Mouse (Mus musculus) activated CD4-positive, CD25-positive, alpha-beta regulatory T cell (primary cell): ENCODE data around the gene Tubgcp6. TPM values are rescaled to one million over a fixed set of nuclear protein-coding genes. Genes with fewer than 3 reads are reported as not detected.

Source experiments
- polyA plus RNA-seq, 2 experiments: library from polyadenylated mRNA; unstranded; fragments of 100-300 nt; shearing (Covaris generic); gene quantifications; one replicate each; pipeline ENCODE4 v1.2.1; 2017

Gene Tubgcp6
- 10 to 100 TPM; 16.4 to 18.9 TPM for polyA plus RNA-seq

DNA sequence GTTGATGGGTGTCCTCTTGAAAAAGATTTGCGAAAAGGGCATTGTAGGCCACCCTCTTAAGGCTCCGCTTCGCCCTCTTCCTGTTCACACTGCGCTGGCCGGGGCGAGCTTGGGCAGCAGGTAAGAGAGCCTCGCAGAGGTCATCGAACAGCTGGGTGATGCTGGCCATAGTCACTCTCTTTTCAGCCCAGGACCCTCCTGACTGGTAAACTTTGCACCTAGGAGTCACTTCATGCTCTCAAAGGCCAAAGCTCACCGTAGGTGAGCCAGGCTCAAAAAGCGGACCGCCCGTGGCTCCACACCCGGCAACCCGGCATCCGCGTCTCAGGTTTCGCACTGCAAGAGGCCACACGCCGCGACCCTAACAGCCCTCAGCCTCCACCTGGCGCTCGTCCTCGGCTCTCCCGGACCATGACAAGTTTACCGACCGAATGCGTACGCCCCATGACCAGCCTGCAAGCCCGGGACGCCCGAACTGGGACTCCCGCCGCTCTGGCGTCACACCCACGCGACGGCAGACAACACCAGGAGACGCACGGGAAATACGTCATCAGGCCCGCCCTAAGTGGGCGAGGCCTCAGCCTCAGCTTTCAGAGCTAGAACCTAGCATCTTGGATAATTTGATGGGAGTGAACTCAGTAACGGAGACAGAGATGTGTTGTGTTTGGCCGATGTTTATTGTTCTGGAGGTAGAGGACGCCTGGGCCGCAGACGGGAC lies at the start of gene Tubgcp6:
Tubgcp6 (minus strand) TSS at position 464 of the 718 bp plus-strand sequence.

DNA sequence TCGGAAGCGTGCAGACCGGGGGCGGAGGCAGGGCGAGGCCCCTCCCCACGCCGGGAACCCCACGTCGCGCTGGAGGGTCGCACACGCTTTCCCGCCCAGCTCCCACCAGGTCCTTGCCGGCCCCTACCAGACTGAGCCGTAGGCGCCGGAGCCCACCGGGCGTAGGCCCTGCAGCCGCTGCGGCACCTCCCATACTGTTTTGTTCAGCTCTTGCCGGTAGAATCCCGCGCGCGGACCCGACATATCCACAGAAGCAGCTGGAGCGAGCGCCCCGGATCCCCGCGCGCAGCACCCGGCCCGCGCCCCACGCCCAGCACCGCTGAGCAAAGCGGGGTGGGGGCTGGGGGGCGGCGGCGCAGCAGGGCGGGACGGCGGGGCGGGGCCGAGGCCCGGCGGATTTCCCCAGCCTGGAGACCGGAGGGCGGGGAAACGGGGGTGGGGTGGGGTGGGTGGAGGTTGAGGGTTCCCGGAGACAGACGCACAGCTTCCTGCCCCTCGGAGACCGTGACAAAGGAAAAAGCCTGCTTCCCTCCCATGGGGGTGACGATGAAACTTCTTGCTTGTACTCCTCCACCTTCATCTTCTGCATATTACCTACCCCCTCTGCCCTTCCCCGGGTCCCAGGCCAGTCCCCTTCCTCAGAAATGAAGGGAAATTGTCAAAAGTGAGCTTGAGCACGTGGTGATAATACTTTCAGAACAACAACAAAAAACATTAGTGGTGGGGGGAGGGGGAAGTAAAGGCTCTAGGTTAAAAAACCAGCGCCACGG lies 26.5 kb upstream of the Tubgcp6 start, which contains the start of gene Mapk11:
Mapk11 (minus strand) TSS at position 358 of the 770 bp plus-strand sequence.

DNA sequence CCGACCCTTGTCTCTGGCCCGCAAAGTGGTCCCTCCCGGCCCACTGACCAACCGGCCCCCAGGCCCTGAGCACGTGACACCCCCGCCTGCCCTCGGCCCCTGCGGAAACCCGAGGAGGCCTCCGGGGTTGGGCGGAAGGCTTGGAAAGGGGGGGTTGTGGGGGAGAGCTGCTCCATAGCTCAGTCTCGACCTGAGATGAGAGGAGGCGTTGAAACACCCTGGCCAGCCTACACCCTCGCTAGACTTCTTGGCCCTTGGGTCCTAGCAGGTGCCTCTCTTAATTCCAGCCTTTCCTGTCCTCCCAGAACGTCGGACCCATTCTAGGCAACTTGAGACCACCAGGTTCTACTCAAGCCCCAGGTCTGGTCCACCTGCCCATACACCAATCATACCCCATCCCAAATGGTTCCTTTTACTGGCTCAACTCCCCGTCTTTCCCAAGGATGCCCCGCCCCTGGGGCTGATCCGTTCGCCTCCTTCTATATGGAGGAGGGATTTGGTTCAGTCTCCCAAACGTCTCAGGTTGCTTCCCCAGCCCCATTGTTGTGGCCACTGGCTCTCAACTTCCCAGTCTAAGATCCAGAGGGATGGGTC lies 17.8 kb upstream of the Tubgcp6 start, which contains the start of gene Mapk12:
Mapk12 (minus strand) TSS at position 45 of the 594 bp plus-strand sequence.

DNA sequence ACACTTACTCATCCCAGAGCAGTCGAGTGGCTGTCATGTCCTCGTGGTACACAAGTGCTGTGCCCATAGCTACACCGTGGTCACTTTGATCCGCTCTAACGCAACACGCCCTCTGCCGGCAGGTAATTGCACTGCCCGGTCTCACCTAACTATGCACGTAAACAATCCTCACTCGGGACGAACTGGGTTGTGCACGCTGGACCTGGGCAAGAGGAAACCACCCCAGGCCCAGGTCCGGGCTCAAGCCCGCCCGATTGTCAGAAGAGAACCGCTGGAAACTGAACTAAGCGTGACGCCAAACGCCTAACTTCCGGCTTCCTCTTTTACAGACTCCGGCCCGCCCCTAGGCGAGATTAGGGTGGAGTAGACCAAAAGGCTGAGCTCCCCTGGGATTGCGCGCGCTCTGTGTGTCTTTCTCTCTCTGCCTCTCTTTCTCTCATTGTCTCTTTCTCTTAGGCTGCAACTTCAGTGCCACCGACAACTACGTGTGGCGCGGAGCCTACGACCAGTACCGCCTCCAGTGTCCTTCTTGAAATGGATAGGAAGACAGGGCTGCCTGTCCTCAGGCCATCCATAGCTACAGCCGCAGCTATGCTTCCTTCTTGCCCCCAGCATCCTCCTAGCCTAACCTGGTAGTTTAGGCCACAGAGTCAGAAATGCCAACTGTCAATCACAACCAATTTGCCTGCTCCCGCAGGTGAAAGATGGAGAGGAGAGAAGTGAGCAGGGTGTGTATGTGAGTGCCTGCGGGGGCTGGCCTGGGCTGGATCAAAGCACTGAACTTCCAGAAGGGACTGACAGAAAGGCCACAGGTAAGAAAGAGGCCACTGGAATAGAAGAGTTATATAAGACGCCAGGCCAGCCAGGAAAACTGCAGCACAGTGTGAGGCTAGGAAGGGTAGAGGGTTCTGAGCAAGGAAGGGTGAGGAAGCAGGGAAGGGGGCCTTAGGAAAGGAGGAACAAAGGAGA lies 5.8 kb upstream of the Tubgcp6 start, which contains the start of gene Hdac10:
Hdac10 (minus strand) TSS at position 319 of the 969 bp plus-strand sequence.

DNA sequence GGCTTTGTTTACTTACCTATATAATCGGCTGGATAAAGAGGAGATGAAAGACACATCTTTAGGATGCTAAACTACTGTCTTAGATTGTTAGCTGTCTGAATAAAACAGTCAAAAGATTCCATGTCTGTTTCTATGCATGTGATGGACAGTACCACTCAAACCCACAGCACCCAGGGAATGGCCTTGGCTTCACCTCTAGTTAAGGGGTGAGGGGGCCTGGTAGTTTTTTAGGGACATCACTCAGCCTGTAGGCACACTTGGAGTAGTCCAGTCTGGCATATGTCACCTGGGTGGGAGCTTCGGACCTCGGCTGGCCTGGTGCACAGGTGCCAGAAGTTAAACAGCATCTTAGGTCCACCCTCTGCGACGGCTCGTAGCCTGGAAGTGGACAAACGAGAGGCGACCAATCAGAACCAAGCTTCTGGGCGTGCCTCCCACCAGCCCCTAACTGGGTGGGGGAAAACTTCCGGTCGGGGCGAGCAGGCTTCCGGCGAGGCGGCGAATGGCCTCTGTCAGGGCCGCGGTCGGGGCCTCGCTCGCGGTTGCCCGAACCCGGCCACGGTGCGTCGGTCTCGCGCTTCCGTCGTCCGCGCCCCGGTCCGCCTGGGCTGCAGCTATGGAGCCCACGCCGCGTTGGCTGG lies 34.2 kb downstream of the Tubgcp6 start, which contains the start of gene Selenoo:
Selenoo (plus strand) TSS at position 478 of the 641 bp plus-strand sequence.

DNA sequence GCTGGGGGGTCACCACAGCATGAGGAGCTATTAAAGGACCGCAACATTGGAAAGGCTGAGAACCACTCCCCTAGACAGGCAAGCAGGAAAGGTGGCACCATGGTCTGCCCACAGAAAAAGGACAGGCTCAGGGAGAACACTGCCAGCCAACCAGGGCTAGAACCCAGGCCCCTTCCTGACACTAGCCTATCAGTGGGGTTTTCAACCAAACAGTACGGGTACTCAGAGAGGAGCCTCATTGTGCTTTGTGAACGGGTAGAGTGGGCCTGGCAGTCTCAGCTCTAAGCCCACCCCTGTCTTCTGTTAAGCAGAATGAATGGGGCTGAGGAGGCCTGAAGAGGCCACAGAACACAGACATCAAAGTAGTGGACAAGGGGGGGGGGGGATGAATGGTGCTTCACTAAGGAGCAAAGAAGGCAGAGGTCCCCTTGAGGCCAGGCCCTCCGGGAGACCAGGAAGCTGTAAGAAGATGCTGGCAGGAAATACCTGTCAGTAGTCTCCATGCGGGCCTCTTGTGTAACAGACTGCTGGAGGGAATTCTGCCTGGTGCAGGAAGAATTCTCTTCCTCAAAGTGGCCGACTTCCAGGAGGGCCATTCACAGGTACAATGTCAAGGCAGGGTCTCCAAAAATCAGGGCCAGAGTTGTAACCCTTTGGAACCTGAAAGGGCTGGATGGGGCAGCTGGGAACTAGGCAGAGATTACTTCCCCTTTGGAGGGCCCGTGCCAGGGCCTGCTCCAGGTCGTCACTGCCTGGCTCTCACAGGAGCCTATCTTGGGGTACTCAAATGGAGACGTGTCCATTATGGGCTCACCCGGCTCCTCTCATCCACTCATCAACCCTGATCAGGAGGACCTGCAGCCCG lies 48.1 kb downstream of the Tubgcp6 start, which contains the start of gene Trabd:
Trabd (plus strand) TSS at position 512 of the 865 bp plus-strand sequence.

DNA sequence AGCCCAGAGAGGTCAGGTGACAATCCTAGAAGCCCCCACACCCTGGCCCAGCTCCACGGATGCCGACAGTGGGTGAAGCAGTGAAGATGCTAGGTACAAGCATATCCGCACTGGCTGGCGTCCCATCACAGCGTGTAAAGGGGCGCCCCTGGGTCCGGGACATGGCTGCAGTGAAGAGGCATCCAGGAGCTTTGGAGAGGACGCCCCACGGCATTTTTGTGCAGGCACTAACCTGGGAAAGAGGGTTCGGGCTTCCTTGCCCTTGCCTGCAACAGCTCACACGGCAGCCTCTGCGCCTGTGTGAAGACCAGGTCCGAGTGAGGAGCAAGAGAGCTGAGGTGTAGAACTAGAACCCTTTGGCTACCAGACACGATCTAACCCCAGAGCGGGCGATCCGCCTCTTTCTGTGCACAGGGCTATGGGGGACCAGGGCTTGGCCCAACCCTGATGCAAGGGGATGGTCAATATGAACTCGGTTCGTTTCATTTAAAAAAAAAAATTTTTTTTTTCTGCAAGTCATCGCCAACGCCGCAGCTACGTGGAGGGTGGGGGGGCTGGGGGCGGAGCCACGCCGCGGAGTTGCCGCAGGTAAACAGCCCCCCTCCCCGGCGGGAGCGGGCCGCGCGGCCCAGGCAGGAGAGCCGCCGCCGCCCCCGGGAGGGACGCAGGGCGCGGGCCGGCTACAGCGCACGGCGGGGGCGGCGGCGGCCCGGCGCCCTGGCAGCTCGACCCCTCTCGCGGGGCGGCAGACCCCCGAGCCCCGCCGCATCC lies 63.6 kb downstream of the Tubgcp6 start, which contains the start of gene Panx2:
Panx2 (plus strand) TSS at position 574 of the 771 bp plus-strand sequence.

Other genes with a start within 250 kb of the Tubgcp6 start
- not detected for gene Ttll8, start 168.7 kb downstream of the Tubgcp6 start, polyA plus RNA-seq
- not detected for gene Mlc1, start 144.1 kb downstream of the Tubgcp6 start, polyA plus RNA-seq
- gene Mov10l1, start 140.2 kb downstream of the Tubgcp6 start, polyA plus RNA-seq = under 1 TPM in 1 of 2 experiments, not detected in 1; 0.52 TPM
- gene Panx2, start 63.4 kb downstream of the Tubgcp6 start, polyA plus RNA-seq = under 1 TPM in 1 of 2 experiments, not detected in 1; 0.31 TPM
- gene Trabd, start 48.0 kb downstream of the Tubgcp6 start, polyA plus RNA-seq = 10 to 100 TPM; 64.8 to 70.6 TPM
- gene Selenoo, start 34.0 kb downstream of the Tubgcp6 start, polyA plus RNA-seq = 10 to 100 TPM; 34.8 to 38.1 TPM
- 10 to 100 TPM; 26.7 to 34.8 TPM for gene Hdac10, start 5.6 kb upstream of the Tubgcp6 start, polyA plus RNA-seq
- 1 to 10 TPM in 1 of 2 experiments, under 1 TPM in 1; 0.79 to 1.2 TPM for gene Mapk12, start 17.6 kb upstream of the Tubgcp6 start, polyA plus RNA-seq
- 10 to 100 TPM; 37.3 to 55.9 TPM for gene Mapk11, start 26.5 kb upstream of the Tubgcp6 start, polyA plus RNA-seq
- gene Plxnb2, start 57.7 kb upstream of the Tubgcp6 start, polyA plus RNA-seq = 1 to 10 TPM; 2.0 to 2.7 TPM
- gene Dennd6b, start 73.4 kb upstream of the Tubgcp6 start, polyA plus RNA-seq = 10 to 100 TPM; 19.1 TPM
- gene Ppp6r2, start 88.4 kb upstream of the Tubgcp6 start, polyA plus RNA-seq = 10 to 100 TPM; 22.0 to 22.6 TPM
- gene Sbf1, start 192.2 kb upstream of the Tubgcp6 start, polyA plus RNA-seq = 100 to 1,000 TPM; 129 to 163 TPM
- not detected for gene Adm2, start 199.6 kb upstream of the Tubgcp6 start, polyA plus RNA-seq
- gene Miox, start 211.3 kb upstream of the Tubgcp6 start, polyA plus RNA-seq = 1 to 10 TPM in 1 of 2 experiments, not detected in 1; 1.0 TPM
- 10 to 100 TPM; 42.1 to 65.9 TPM for gene Lmf2, start 232.5 kb upstream of the Tubgcp6 start, polyA plus RNA-seq
- gene Ncaph2, start 232.6 kb upstream of the Tubgcp6 start, polyA plus RNA-seq = 100 to 1,000 TPM; 146 to 155 TPM